Mouse (Mus musculus) heart, postnatal 14 days (tissue): ENCODE results near the gene Gm11541. TPM values are rescaled to one million over a fixed set of nuclear protein-coding genes. Genes with fewer than 3 reads are reported as not detected.

Experiments used
- total RNA-seq, 2 experiments: library from RNA; stranded (reverse); gene quantifications; 2 replicates each; pipeline ENCODE4 v1.2.3; 2021

The Gm11541 gene
- total RNA-seq, 2 experiments from 2014 or later = not detected

Other genes with a start within 250 kb of the Gm11541 start
- 10 to 100 TPM; 27.6 to 28.8 TPM for gene Cacna1g, start 230.3 kb downstream of the Gm11541 start, total RNA-seq
- gene Spata20, start 218.3 kb downstream of the Gm11541 start, total RNA-seq = 1 to 10 TPM in 1 of 2 experiments, under 1 TPM in 1; 0.54 to 1.1 TPM
- 10 to 100 TPM; 19.9 to 24.0 TPM for gene Epn3, start 204.5 kb downstream of the Gm11541 start, total RNA-seq
- gene Mycbpap, start 182.8 kb downstream of the Gm11541 start, total RNA-seq = 1 to 10 TPM; 1.4 to 2.1 TPM
- 1 to 10 TPM; 9.4 to 9.6 TPM for gene Rsad1, start 155.2 kb downstream of the Gm11541 start, total RNA-seq
- 1 to 10 TPM in 1 of 2 experiments, under 1 TPM in 1; 0.22 to 2.4 TPM for gene Chad, start 139.5 kb downstream of the Gm11541 start, total RNA-seq
- 10 to 100 TPM; 31.6 to 35.6 TPM for gene Acsf2, start 102.6 kb downstream of the Gm11541 start, total RNA-seq
- gene Lrrc59, start 74.7 kb downstream of the Gm11541 start, total RNA-seq = 10 to 100 TPM; 34.7 to 37.3 TPM
- 10 to 100 TPM; 57.1 to 62.9 TPM for gene Mrpl27, start 50.7 kb downstream of the Gm11541 start, total RNA-seq
- 1 to 10 TPM in 1 of 2 experiments, under 1 TPM in 1; 0.45 to 1.5 TPM for gene Eme1, start 50.5 kb downstream of the Gm11541 start, total RNA-seq
- 10 to 100 TPM; 12.5 to 15.1 TPM for gene Xylt2, start 27.0 kb downstream of the Gm11541 start, total RNA-seq
- gene Cdc34b, start 37.3 kb upstream of the Gm11541 start, total RNA-seq = 1 to 10 TPM; 1.2 TPM
- gene Tmem92, start 78.2 kb upstream of the Gm11541 start, total RNA-seq = not detected
- gene Col1a1, start 231.7 kb upstream of the Gm11541 start, total RNA-seq = 100 to 1,000 TPM; 475 to 551 TPM